12 mouse cellular contexts compared by ENCODE assay signal in the genomic region with DNA sequence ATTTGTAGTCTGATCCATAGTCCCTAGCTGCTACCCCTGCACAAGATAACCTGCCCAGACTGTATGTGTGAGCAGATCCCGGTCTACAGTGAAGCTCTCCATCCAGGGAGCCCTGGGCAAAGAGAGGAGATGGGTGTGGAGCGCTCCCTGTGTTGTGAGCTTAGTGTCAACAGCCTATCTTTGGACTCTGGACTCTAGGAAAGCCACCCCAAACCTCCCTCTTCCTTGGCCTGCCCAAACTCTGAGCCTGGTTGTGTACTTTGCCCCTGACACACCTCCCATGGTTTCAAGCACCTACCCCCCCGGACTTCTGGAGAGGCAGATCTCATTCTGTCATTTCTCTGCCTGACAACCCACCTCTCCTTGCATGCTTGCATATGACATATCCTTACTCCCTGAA.
DNase-seq lines count a peak whose midpoint lies in the region; ATAC-seq and TF ChIP-seq lines count a peak whose summit lies in the region.
"Had no signal": no experiment of that assay in that cellular context is flagged by ENCODE, and none has a peak within 500 bp of the region (broad histone marks: within the 10 kb centered on the region; RNA-seq: fewer than 3 reads in every experiment).

No protein-coding gene starts in this region.

- peak overlapping the region; percentile 51; the same call in 1 of the 2 replicates for H3K27ac ChIP-seq in heart, embryonic 15.5 days
- peak overlapping the region; percentile 16; the same call in 1 of the 2 replicates for H3K27ac ChIP-seq in embryonic facial prominence, embryonic 11.5 days (replicated peaks; ENCODE audit: low read depth, low read length)
- H3K27ac ChIP-seq in kidney, embryonic 14.5 days (ENCODE audit: low read depth, low read length) = peak overlapping the region; percentile 96; the same call in 1 of the 2 replicates
- peak overlapping the region; percentile 44 for H3K27ac ChIP-seq in liver, postnatal 0 days (ENCODE audit: low read depth)
- H3K27ac ChIP-seq: embryonic facial prominence, embryonic 13.5 days had no signal

- no peak overlapping the region for H3K4me3 ChIP-seq in heart, embryonic 15.5 days
- no peak overlapping the region for H3K4me3 ChIP-seq in embryonic facial prominence, embryonic 11.5 days (ENCODE audit: low read depth, low read length)
- H3K4me3 ChIP-seq in kidney, embryonic 14.5 days (ENCODE audit: low read length) = no peak overlapping the region
- no peak overlapping the region for H3K4me3 ChIP-seq in liver, postnatal 0 days (ENCODE audit: low read depth, low read length)
- H3K4me3 ChIP-seq: embryonic facial prominence, embryonic 13.5 days had no signal

- no peak for DNase-seq in heart, adult 18-20 months
- DNase-seq in embryonic facial prominence, embryonic 11.5 days (ENCODE audit: low spot score) = no peak
- DNase-seq in liver, postnatal 0 days = no peak
- DNase-seq in right cerebral cortex, postnatal 4 days = no peak
- DNase-seq in adrenal gland, adult 8-10 months = no peak
- no peak for DNase-seq in left cerebral cortex, adult 18-20 months (ENCODE audit: low spot score in 2 of 2)
- DNase-seq: adrenal gland, postnatal 25 days; gastrocnemius, postnatal 14 days had no signal

- WGBS in heart, embryonic 15.5 days = 73% methylated on average over 3 of the region's 3 CpGs
- 87% methylated on average over 3 of the region's 3 CpGs for WGBS in embryonic facial prominence, embryonic 11.5 days
- 79% methylated on average over 3 of the region's 3 CpGs for WGBS in kidney, embryonic 14.5 days
- 34% methylated on average over 3 of the region's 3 CpGs for WGBS in liver, postnatal 0 days (ENCODE audit: insufficient replicate concordance)

- no peak for TF ChIP-seq EP300 in liver, postnatal 0 days (IDR thresholded peaks at IDR 0.05; ENCODE audit: low read depth)

- H3K27me3 ChIP-seq in heart, embryonic 15.5 days = no peaks in the 10 kb centered on the region
- no peaks in the 10 kb centered on the region for H3K27me3 ChIP-seq in embryonic facial prominence, embryonic 11.5 days (ENCODE audit: control insufficient read depth, insufficient read depth, low read length)
- H3K27me3 ChIP-seq in kidney, embryonic 14.5 days (ENCODE audit: control insufficient read depth, insufficient read depth, low read length) = no peaks in the 10 kb centered on the region
- no peaks in the 10 kb centered on the region for H3K27me3 ChIP-seq in liver, postnatal 0 days (ENCODE audit: insufficient read depth, low read length)
- H3K27me3 ChIP-seq: embryonic facial prominence, embryonic 13.5 days had no signal

- H3K36me3 ChIP-seq in heart, embryonic 15.5 days = no peaks in the 10 kb centered on the region
- no peaks in the 10 kb centered on the region for H3K36me3 ChIP-seq in embryonic facial prominence, embryonic 11.5 days (replicated peaks; ENCODE audit: control insufficient read depth, insufficient read depth, low read depth, low read length)
- H3K36me3 ChIP-seq in kidney, embryonic 14.5 days (ENCODE audit: control insufficient read depth, insufficient read depth, low read length) = no peaks in the 10 kb centered on the region
- no peaks in the 10 kb centered on the region for H3K36me3 ChIP-seq in liver, postnatal 0 days (replicated peaks; ENCODE audit: insufficient read depth, low read length)
- H3K36me3 ChIP-seq: embryonic facial prominence, embryonic 13.5 days had no signal

- peaks cover 67% of the 10 kb centered on the region for H3K4me1 ChIP-seq in heart, embryonic 15.5 days (replicated peaks)
- H3K4me1 ChIP-seq in embryonic facial prominence, embryonic 11.5 days (ENCODE audit: control insufficient read depth, insufficient read depth, low read length) = peaks cover 22% of the 10 kb centered on the region
- peaks cover 85% of the 10 kb centered on the region for H3K4me1 ChIP-seq in kidney, embryonic 14.5 days (ENCODE audit: control insufficient read depth, insufficient read depth, low read length)
- peaks cover 52% of the 10 kb centered on the region for H3K4me1 ChIP-seq in liver, postnatal 0 days (ENCODE audit: insufficient read depth)

- H3K4me2 ChIP-seq in heart, embryonic 15.5 days = no peak overlapping the region
- no peak overlapping the region for H3K4me2 ChIP-seq in embryonic facial prominence, embryonic 11.5 days (ENCODE audit: low read depth, low read length)
- H3K4me2 ChIP-seq in kidney, embryonic 14.5 days (replicated peaks; ENCODE audit: low read depth, low read length) = no peak overlapping the region
- no peak overlapping the region for H3K4me2 ChIP-seq in liver, postnatal 0 days (ENCODE audit: low read depth, low read length)
- H3K4me2 ChIP-seq: embryonic facial prominence, embryonic 13.5 days had no signal

- ATAC-seq in heart, embryonic 15.5 days (replicated peaks; ENCODE audit: insufficient number of reproducible peaks, insufficient read depth, low FRiP score, low read depth) = no peak
- no peak for ATAC-seq in embryonic facial prominence, embryonic 11.5 days (replicated peaks; ENCODE audit: insufficient number of reproducible peaks, low FRiP score, low TSS enrichment, low read depth)
- ATAC-seq in kidney, embryonic 14.5 days (ENCODE audit: low FRiP score, low TSS enrichment) = no peak
- peak; percentile 22 for ATAC-seq in liver, postnatal 0 days
- ATAC-seq: CD4-positive, CD25-positive, alpha-beta regulatory T cell, adult 4 months had no signal

- no peak for TF ChIP-seq CTCF in liver, postnatal 0 days (IDR thresholded peaks at IDR 0.05; ENCODE audit: low read depth)

- no peaks in the 10 kb centered on the region for H3K9me3 ChIP-seq in heart, embryonic 15.5 days (replicated peaks)
- H3K9me3 ChIP-seq in embryonic facial prominence, embryonic 11.5 days (replicated peaks; ENCODE audit: control insufficient read depth, low read length) = no peaks in the 10 kb centered on the region
- no peaks in the 10 kb centered on the region for H3K9me3 ChIP-seq in kidney, embryonic 14.5 days (ENCODE audit: control insufficient read depth, low read length)
- H3K9me3 ChIP-seq in liver, postnatal 0 days (ENCODE audit: low read length) = no peaks in the 10 kb centered on the region
- H3K9me3 ChIP-seq: embryonic facial prominence, embryonic 13.5 days had no signal

- no peak overlapping the region for H3K9ac ChIP-seq in heart, embryonic 15.5 days
- no peak overlapping the region for H3K9ac ChIP-seq in embryonic facial prominence, embryonic 11.5 days (replicated peaks; ENCODE audit: low read length)
- H3K9ac ChIP-seq in kidney, embryonic 14.5 days (ENCODE audit: low read depth, low read length) = no peak overlapping the region; the same call in 1 of the 2 replicates
- H3K9ac ChIP-seq in liver, postnatal 0 days (replicated peaks) = no peak overlapping the region
- H3K9ac ChIP-seq: embryonic facial prominence, embryonic 13.5 days had no signal

Comparison
In these comparisons a context has a peak if more than half of its experiments do, and no peak if none do; other contexts are left out.
1. H3K27ac ChIP-seq: peak in every context shown above with its lines; median percentile 96 in kidney, embryonic 14.5 days; 51 in heart, embryonic 15.5 days; 44 in liver, postnatal 0 days; 16 in embryonic facial prominence, embryonic 11.5 days.